Mouse (Mus musculus): ENCODE measurements around the gene Banf2. TPM values are rescaled to one million over a fixed set of nuclear protein-coding genes. Genes with fewer than 3 reads are reported as not detected.

Banf2 gene
- polyA plus RNA-seq (2021; fragmentation: Nextera tagmentation): not detected in 2 replicates
- long read RNA-seq, experiment 1: 0 reads
- long read RNA-seq, experiment 2: 0 reads

DNA sequence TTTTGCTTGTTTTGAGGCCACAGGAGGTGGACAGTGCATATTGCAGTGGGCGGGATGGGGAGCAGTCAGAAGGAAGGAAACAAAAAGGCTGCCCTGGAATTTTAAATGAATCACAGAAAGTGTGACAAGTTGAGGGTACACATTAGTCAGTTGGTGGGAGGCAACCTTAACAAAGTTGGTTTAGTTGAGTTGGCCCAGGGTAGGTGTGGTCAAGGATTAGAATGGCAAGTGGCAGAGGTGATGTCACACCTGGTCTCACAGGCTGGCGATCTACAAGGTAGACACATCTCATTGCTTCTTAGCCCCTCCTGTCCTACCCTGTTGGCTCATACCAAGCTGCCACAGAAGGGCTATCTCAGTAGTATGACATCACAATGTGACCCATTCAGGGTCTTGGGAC lies at the start of gene Banf2:
Gene Banf2, plus strand, starts transcription at position 396 of the 400 bp plus-strand sequence.

GRCm38 (mm10) chr2:144011080-144011551 lies 21.7 kb upstream of the Banf2 start, which contains the start of gene Rrbp1:
Gene Rrbp1 (minus strand): TSS chr2:144011263.

Other genes with a start within 250 kb of the Banf2 start
- 0.43 and 0.46 TPM in 2 replicates for gene Bfsp1, start 169.9 kb upstream of the Banf2 start, polyA plus RNA-seq (2021; fragmentation: Nextera tagmentation)
- gene Dstn, start 117.7 kb upstream of the Banf2 start, polyA plus RNA-seq (2021; fragmentation: Nextera tagmentation): 232 and 264 TPM in 2 replicates
- gene Rrbp1, start 21.8 kb upstream of the Banf2 start, polyA plus RNA-seq (2021; fragmentation: Nextera tagmentation): 16.9 and 17.2 TPM in 2 replicates
- 7.2 and 7.4 TPM in 2 replicates for gene Mgme1, start 237.6 kb downstream of the Banf2 start, polyA plus RNA-seq (2021; fragmentation: Nextera tagmentation)
- gene Snx5, start 237.8 kb downstream of the Banf2 start, polyA plus RNA-seq (2021; fragmentation: Nextera tagmentation): 100.0 and 131 TPM in 2 replicates

Measured in left cerebral cortex, adult 6 months (tissue).